Mouse (Mus musculus) midbrain, embryonic 15.5 days (tissue): Measurements from ENCODE around the gene Fbxo17. TPM values are rescaled to one million over a fixed set of nuclear protein-coding genes. Genes with fewer than 3 reads are reported as not detected.
"Not testable (repeated sequence)": the region's sequence is repeated elsewhere in the genome, so short reads cannot be mapped to it uniquely, and the experiment has no call there.

ENCODE experiments used
- ATAC-seq: fragments of 200-750 bp; cut with Nextera tagmentation; replicated peaks from 2 replicates; pipeline ENCODE4 v1.8.0; 2017; ENCODE audit warnings: moderate TSS enrichment
- H3K27ac ChIP-seq: fragments of 300-500 bp; sonication (generic); 2 replicates; pipeline ENCODE4 v1.5.1; 2015; ENCODE audit warnings: mild to moderate bottlenecking, inconsistent platforms
- H3K27me3 ChIP-seq: fragments of 300-500 bp; sonication (generic); replicated peaks from 2 replicates; pipeline ENCODE4 v1.6.1; 2015; ENCODE audit warnings: inconsistent platforms
- H3K36me3 ChIP-seq: fragments of 300-500 bp; sonication (generic); replicated peaks from 2 replicates; pipeline ENCODE4 v1.6.1; 2015; ENCODE audit warnings: inconsistent platforms
- H3K4me1 ChIP-seq: fragments of 300-500 bp; sonication (generic); 2 replicates; pipeline ENCODE4 v1.6.1; 2015; ENCODE audit warnings: inconsistent platforms
- H3K4me2 ChIP-seq: fragments of 300-500 bp; sonication (generic); 2 replicates; pipeline ENCODE4 v1.6.1; 2015; ENCODE audit warnings: inconsistent platforms, mild to moderate bottlenecking, moderate library complexity
- H3K4me3 ChIP-seq: fragments of 300-500 bp; sonication (generic); 2 replicates; pipeline ENCODE4 v1.5.1; 2015; ENCODE audit warnings: mild to moderate bottlenecking, inconsistent platforms
- H3K9ac ChIP-seq: fragments of 300-500 bp; sonication (generic); 2 replicates; pipeline ENCODE4 v1.6.1; 2015; ENCODE audit warnings: mild to moderate bottlenecking, inconsistent platforms
- H3K9me3 ChIP-seq: fragments of 300-500 bp; sonication (generic); 2 replicates; pipeline ENCODE4 v1.6.1; 2016; ENCODE audit warnings: inconsistent platforms
- WGBS: fragments of 180-500 bp; shearing (Covaris S2); methylation state at CpG from one replicate; pipeline ENCODE4 v1.1.7; 2015; ENCODE audit warnings: mixed read lengths; 5-methylcytosine and 5-hydroxymethylcytosine counted together
- polyA plus RNA-seq: library from polyadenylated mRNA; unstranded; fragments of >200 nt; fragmentation: Nextera tagmentation; extraction: Ambion mirVana; gene quantifications from 2 replicates; pipeline ENCODE4 v1.2.1, GENCODE M21; 2015

Fbxo17 gene
- polyA plus RNA-seq, 1 experiment from 2014 or later: 4.0 TPM

DNA sequence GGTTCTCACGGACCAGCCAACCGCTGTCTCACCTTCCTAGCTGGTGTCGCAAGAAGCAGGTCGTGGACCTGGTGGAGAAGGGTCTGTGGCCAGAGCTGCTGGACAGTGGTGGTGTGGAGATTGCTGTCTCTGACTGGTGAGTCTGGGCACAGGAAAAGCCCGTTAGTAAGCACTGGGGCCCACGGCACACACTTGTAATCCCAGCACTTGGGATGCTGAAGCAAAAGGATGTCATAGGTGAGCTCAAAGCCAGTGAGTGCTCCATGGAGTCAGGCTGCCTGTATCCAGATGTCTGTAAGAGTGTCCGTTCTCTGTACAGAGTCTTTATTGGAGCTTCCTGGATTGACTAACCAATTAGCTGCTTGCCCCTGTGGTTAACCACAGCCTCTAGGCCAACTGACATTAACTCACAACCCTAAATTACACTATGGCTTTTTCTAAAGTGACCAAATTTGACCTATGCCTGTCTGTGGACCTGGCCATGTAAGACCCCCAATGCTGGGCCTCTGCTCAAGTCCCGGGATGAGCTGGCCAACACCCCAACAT lies 21.6 kb upstream of the Fbxo17 start:
- H3K36me3 ChIP-seq: no peaks in the 10 kb centered on the region
- H3K4me3 ChIP-seq: no peak overlapping the region
- H3K4me1 ChIP-seq: peaks cover 11% of the 10 kb centered on the region
- no peak overlapping the region for H3K9ac ChIP-seq
- 56% methylated on average over 8 of the region's 8 CpGs for WGBS
- H3K27ac ChIP-seq: no peak overlapping the region
- no peak overlapping the region for H3K4me2 ChIP-seq
- H3K27me3 ChIP-seq: peaks cover 3% of the 10 kb centered on the region; the same call in 1 of the 2 replicates
- H3K9me3 ChIP-seq: no peaks in the 10 kb centered on the region
- ATAC-seq: no peak

DNA sequence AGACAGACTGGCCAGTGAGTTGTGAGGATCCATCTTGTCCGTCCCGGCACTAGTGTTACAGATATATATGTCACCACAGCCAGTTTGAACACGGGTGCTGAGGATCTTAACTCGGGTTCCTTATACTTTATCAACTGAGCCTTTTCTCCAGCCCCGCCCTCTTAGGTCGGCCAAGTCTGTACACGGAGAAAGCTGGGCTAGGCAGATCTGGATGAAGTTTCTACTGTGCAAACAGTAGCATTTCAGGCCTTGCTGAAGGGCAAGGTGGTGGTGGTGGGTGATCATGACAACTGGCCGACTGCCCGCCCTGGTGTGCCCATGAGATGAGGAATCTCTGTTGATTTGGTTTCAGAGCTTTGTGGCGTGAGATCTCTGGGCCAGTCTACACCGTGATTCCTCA lies 19.3 kb upstream of the Fbxo17 start:
- ATAC-seq: no peak
- Histone ChIP-seq H3K36me3 (no peaks in the 10 kb centered on the region), H3K4me2 (no peak overlapping the region)

DNA sequence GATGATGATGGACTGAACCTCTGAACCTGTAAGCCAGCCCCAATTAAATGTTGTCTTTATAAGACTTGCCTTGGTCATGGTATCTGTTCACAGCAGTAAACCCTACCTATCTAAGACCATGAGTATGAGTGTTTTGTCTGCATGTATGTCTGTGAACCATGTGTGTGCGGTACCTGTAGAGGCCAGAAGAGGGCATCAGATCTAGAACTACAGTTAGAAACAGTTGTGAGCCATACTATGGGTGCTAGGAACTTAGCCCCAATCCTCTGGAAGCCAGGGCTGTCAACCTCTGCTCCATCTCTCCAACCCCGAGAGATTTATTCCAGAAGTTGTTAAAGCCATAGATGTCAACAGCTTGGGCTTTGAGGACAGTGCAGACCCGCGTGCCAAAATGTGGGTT lies 16.3 kb upstream of the Fbxo17 start:
- no peak overlapping the region for H3K9ac ChIP-seq
- no peak overlapping the region for H3K27ac ChIP-seq
- H3K4me1 ChIP-seq: no peaks in the 10 kb centered on the region
- WGBS: 98% methylated on average over 4 of the region's 4 CpGs
- no peaks in the 10 kb centered on the region for H3K9me3 ChIP-seq
- no peaks in the 10 kb centered on the region for H3K27me3 ChIP-seq
- ATAC-seq: no peak
- H3K36me3 ChIP-seq: no peaks in the 10 kb centered on the region
- H3K4me2 ChIP-seq: no peak overlapping the region
- H3K4me3 ChIP-seq: no peak overlapping the region

More for the DNA sequence above, 19.3 kb upstream of the Fbxo17 start:
- H3K27ac ChIP-seq: no peak overlapping the region
- H3K27me3 ChIP-seq: peaks cover 3% of the 10 kb centered on the region; the same call in 1 of the 2 replicates
- peaks cover 11% of the 10 kb centered on the region for H3K4me1 ChIP-seq
- H3K9ac ChIP-seq: no peak overlapping the region
- no peak overlapping the region for H3K4me3 ChIP-seq
- H3K9me3 ChIP-seq: no peaks in the 10 kb centered on the region
- 93% methylated on average over 11 of the region's 11 CpGs for WGBS

DNA sequence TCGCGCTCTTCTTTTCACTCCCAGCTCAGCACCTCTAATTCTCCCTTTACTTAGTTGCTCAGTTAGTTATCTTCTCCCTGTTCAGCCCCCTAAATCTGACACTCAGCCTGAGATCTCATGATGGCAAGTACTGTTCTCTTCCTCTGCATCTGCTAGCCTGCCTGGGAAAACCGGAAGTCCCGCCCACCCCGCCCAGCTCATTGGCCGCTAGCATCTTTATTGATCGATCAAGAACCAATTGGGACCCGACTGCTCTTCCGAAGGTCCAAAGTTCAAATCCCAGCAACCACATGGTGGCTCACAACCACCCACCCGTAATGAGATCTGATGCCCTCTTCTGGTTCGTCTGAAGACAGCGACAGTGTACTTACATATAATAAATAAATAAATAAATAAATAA lies 15.3 kb upstream of the Fbxo17 start:
- not testable (repeated sequence) for ATAC-seq, H3K4me3 ChIP-seq, H3K9me3 ChIP-seq, H3K27me3 ChIP-seq, H3K4me2 ChIP-seq, H3K27ac ChIP-seq, H3K9ac ChIP-seq, H3K36me3 ChIP-seq, H3K4me1 ChIP-seq
- WGBS: 94% methylated on average over 12 of the region's 12 CpGs

DNA sequence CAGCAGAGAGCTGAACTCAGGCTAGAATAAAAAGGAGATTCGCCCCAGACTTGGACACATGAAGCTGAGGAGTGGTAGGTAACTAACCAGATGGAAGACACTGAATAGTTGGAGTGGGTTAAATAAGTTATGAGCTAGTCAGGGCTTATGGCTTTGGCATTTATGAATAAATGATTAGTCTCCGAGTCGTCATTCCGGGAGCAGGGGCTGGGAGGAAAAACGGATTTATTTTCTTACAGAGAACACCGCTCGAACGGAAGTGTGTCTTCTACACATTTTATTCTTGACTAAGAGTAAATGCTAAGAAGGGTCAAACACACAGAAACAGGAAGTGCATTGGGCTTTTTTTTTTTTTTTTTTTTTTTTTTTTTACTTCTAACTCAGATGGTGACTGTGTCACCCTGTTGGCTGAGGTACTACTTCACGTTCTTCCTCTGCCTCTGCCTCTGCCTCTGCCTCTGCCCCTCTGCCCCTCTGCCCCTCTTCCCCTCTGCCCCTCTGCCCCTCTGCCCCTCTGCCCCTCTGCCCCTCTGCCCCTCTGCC lies 13.9 kb upstream of the Fbxo17 start:
- H3K9me3 ChIP-seq: no peaks in the 10 kb centered on the region
- no peaks in the 10 kb centered on the region for H3K4me1 ChIP-seq
- no peak for ATAC-seq
- no peak overlapping the region for H3K4me2 ChIP-seq
- no peak overlapping the region for H3K4me3 ChIP-seq
- H3K27ac ChIP-seq: no peak overlapping the region
- 68% methylated on average over 9 of the region's 9 CpGs for WGBS
- H3K9ac ChIP-seq: no peak overlapping the region
- H3K27me3 ChIP-seq: no peaks in the 10 kb centered on the region
- H3K36me3 ChIP-seq: no peaks in the 10 kb centered on the region

DNA sequence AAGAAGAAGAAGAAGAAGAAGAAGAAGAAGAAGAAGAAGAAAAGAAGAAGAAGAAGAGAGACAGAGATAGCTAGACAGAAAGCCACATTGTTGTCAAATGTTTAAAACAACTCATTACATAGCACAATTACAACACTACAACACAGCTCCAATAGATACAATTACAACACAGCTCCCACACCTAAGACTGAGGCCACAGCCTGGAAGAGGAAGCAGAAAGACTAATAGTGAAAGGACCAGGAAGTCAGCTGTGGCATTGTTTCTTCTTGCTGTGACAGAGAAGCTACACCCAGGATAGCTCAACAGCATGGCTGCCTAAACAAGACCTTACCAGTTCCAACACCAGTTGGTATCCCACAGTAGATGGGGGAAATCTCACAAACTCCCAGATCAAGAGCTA lies 7.2 kb upstream of the Fbxo17 start:
- no peaks in the 10 kb centered on the region for H3K4me1 ChIP-seq

DNA sequence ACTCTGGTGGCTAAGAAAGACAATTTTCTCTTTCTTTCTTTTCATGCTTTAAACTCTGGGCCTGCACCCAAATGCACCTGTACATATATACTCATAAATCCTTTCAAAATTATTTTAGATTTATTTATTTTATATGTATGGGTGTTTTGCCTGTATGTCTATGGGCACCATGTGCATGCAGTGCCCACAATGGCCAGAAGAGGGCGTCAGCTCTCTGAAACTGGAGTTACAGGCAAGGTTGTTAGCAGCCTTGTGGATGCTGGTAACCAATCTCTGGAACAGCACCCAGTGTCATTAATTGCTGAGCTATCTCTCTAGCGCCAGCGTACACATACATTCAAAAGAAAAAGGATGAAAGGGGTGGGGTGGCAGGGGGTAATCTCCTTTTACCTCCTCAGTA lies 5.6 kb upstream of the Fbxo17 start:
- WGBS: 65% methylated on average over 3 of the region's 3 CpGs
- no peaks in the 10 kb centered on the region for H3K9me3 ChIP-seq

More for the DNA sequence above, 7.2 kb upstream of the Fbxo17 start:
- ATAC-seq: no peak
- H3K4me2 ChIP-seq: no peak overlapping the region
- H3K27me3 ChIP-seq: no peaks in the 10 kb centered on the region
- no peaks in the 10 kb centered on the region for H3K36me3 ChIP-seq
- no peak overlapping the region for H3K27ac ChIP-seq
- H3K9ac ChIP-seq: no peak overlapping the region
- H3K9me3 ChIP-seq: no peaks in the 10 kb centered on the region
- no peak overlapping the region for H3K4me3 ChIP-seq

DNA sequence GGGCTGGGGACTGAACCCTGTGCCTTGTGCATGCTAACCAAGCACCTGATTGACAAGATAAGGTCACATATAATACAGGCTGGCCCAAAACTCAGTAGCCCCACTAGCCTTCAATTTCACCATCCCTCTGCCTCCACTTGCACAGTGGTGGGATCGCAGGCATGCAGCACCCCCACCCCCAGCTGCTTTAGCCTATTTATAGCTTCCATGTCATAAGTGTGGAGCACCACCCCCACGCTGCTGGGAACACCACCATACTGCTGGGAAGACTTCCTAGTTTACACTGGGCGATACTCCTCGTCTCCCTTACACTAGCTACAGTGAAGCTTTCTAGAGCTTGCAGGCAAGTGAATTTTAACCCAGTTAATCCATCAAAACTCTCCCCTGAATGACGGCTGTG lies 1.9 kb upstream of the Fbxo17 start:
- WGBS: 83% methylated on average over 5 of the region's 5 CpGs
- H3K4me3 ChIP-seq: no peak overlapping the region
- no peaks in the 10 kb centered on the region for H3K36me3 ChIP-seq
- H3K27ac ChIP-seq: no peak overlapping the region
- peaks cover 7% of the 10 kb centered on the region for H3K4me1 ChIP-seq
- no peaks in the 10 kb centered on the region for H3K27me3 ChIP-seq
- H3K9me3 ChIP-seq: no peaks in the 10 kb centered on the region
- no peak for ATAC-seq
- no peak overlapping the region for H3K9ac ChIP-seq
- no peak overlapping the region for H3K4me2 ChIP-seq

More for the DNA sequence above, 5.6 kb upstream of the Fbxo17 start:
- H3K4me1 ChIP-seq: no peaks in the 10 kb centered on the region
- H3K4me2 ChIP-seq: no peak overlapping the region
- H3K27me3 ChIP-seq: no peaks in the 10 kb centered on the region
- H3K27ac ChIP-seq: no peak overlapping the region
- no peak for ATAC-seq
- H3K4me3 ChIP-seq: no peak overlapping the region
- no peaks in the 10 kb centered on the region for H3K36me3 ChIP-seq
- no peak overlapping the region for H3K9ac ChIP-seq

DNA sequence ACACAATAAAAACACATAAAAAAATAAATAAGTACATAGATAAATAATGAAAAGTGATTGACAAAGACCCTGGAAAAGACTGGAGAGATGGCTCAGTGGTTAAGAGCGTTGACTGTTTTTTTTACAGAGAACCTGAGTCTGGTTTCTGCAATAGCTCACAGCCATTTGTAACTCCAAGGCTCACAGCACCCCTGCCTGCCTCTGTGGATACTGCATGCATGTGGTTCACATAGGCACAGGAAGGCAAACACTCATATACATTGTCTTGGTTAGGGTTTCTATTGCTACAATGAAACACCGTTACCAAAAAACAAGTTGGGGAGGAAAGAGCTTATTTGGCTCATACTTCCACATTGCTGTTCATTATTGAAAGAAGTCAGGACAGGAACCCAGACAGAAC lies 1.0 kb upstream of the Fbxo17 start:
- H3K9me3 ChIP-seq: no peaks in the 10 kb centered on the region
- no peak overlapping the region for H3K4me2 ChIP-seq
- no peak overlapping the region for H3K4me3 ChIP-seq
- H3K36me3 ChIP-seq: no peaks in the 10 kb centered on the region
- no peak for ATAC-seq
- H3K27me3 ChIP-seq: no peaks in the 10 kb centered on the region
- WGBS: 92% methylated on average over 2 of the region's 2 CpGs
- no peak overlapping the region for H3K27ac ChIP-seq
- peaks cover 7% of the 10 kb centered on the region for H3K4me1 ChIP-seq
- H3K9ac ChIP-seq: no peak overlapping the region

DNA sequence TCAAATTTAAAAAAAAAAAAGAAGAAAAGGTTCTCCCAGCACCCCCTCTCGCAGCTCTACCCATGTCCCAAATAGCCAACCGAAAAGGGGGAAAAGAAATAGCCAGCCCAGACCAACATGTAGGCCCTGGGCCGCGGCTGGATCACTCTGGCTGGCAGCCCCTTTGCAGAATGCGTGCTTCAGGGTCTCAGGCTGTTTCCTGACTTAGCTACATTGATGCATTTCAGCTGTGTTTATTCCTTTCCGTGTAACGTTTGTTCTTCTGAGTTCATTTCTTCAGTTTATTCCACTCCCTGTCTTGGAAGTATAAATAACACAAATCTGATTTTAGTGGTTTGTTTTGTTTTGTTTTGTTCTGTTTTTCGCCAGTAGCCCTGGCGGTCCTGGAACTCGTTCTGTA lies 1.1 kb downstream of the Fbxo17 start:
- no peak overlapping the region for H3K4me2 ChIP-seq
- 89% methylated on average over 10 of the region's 10 CpGs for WGBS
- H3K4me1 ChIP-seq: peaks cover 7% of the 10 kb centered on the region
- no peak for ATAC-seq
- H3K4me3 ChIP-seq: no peak overlapping the region
- H3K9ac ChIP-seq: no peak overlapping the region
- H3K27me3 ChIP-seq: no peaks in the 10 kb centered on the region
- no peaks in the 10 kb centered on the region for H3K9me3 ChIP-seq
- no peaks in the 10 kb centered on the region for H3K36me3 ChIP-seq
- no peak overlapping the region for H3K27ac ChIP-seq

DNA sequence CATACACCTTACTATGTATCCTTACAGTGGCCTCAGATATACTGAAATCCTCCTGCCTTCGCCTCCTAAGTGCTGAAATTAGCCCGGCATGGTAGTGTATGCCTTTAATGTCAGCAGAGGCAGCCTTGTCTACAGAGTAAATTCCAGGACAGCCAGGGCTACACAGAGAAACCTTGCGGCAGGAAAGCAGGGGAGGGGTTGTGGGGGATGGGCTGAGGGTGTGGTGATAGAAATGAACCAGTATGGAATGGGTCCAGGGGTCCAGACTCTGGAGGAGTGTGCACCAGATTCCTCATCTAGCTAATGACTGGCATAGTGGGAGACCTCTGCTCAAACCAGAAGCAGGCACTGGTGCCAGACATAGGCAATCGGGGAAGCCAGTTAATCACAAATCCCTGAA lies 2.6 kb downstream of the Fbxo17 start:
- Histone ChIP-seq H3K27me3 (no peaks in the 10 kb centered on the region), H3K27ac (no peak overlapping the region), H3K9me3 (no peaks in the 10 kb centered on the region), H3K36me3 (no peaks in the 10 kb centered on the region), H3K4me1 (peaks cover 7% of the 10 kb centered on the region), H3K4me2 (no peak overlapping the region), H3K4me3 (no peak overlapping the region), H3K9ac (no peak overlapping the region)
- WGBS: 69% methylated on average over 4 of the region's 4 CpGs
- ATAC-seq: no peak

DNA sequence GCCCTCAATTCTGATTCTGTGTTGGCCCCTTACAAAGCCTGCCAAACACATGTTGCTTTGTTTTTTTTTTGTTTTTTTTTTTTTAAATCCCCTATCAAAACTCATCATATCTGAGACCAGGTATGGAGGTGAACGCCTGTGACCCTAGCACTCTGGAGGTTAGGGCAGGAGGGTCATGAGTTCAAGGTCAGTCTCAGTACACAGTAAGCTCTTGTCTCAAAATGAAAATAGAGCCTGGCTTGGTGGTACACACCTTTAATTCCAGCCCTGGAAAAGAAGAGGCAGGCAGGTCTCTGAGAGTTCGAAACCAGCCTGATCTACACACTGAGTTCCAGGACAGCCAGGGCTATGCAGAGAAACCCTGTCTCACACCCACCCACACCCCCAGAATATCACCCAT lies 3.0 kb downstream of the Fbxo17 start:
- Histone ChIP-seq H3K9me3 (no peaks in the 10 kb centered on the region), H3K4me3 (no peak overlapping the region), H3K27me3 (no peaks in the 10 kb centered on the region), H3K27ac (no peak overlapping the region), H3K9ac (no peak overlapping the region), H3K4me1 (peaks cover 7% of the 10 kb centered on the region), H3K36me3 (no peaks in the 10 kb centered on the region), H3K4me2 (no peak overlapping the region)
- no peak for ATAC-seq
- WGBS: 96% methylated on average over 2 of the region's 2 CpGs

DNA sequence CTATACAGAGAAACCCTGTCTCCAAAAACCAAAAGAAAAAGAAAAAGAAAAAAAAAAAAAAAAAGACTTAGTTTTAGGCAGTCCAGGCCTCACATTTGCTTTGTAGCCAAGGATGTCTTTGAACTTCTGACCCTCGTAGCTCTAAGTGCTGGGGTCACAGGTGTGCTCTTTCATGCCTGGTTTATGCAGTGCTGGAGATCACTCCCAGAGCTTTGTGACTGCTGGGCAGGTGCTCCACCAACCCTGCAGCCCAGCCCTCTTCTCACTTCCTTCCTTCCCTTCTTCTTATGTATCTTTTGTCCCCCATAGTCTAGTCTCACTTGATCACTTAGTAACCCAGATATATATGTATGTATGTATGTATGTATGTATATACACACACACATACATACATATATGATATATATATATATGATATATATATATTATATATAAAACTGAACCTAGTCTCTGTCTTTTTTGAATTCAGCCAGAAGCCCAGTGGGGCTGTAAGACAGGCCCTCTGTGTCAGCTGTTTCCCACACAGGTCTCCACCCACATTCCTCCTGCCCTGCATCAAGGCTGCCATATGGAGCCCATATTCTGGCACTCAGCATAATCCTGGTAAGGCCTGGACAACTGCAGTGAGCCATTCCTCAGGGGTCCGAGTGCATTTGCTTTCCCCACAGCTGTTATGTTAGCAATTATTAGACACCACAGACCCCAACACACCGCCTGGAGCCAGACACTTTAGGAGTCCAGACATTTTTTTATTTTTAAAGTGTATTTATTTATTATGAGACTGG lies 4.3 kb downstream of the Fbxo17 start:
- 72% methylated on average over 3 of the region's 3 CpGs for WGBS
- Histone ChIP-seq H3K4me3 (no peak overlapping the region), H3K27me3 (no peaks in the 10 kb centered on the region), H3K27ac (no peak overlapping the region), H3K9ac (no peak overlapping the region), H3K36me3 (no peaks in the 10 kb centered on the region), H3K9me3 (no peaks in the 10 kb centered on the region), H3K4me2 (no peak overlapping the region), H3K4me1 (peaks cover 7% of the 10 kb centered on the region)
- no peak for ATAC-seq
